Mouse (Mus musculus) spleen, postnatal 4 days (tissue): ENCODE measurements around the gene Insl3.
"Not testable (repeated sequence)": the region's sequence is repeated elsewhere in the genome, so short reads cannot be mapped to it uniquely, and the experiment has no call there.

ENCODE experiments used
- DNase-seq, 2 experiments: peaks; one replicate each; pipeline ENCODE4 v3.0.0; 2022; ENCODE audit warnings: low spot score in 2 of 2

The Insl3 gene

DNA sequence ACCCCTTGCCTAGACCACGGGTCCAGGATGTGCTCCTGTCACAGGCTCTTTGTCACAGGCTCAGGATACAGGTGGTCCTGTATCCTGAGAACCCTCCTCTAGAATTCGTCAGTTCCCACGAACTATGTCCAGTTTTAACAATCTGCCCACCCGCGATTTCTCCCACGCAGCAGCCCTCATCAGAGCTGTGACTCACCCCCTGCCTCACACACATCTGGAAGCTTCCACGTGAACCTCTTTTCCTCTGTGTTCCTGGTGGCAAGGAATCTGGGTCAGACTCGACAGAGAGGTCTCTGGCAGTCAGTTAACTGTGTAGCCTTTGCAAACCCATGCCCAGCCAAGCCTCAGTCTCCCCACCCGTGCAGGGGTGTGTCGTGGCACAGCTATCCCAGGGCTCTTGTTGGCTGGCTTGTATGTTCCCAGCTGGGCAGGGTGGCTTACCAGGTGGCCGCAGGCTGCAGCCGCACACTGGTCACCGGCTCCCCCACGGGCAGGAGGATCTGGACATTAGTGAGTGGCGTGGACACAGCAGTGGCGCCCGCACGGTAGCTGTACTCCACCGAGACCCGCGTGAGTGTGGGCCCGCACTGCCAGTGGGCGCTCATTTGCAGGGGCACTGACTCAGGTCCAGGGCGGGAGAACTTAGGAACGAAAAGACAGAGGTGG lies 20.3 kb downstream of the Insl3 start:
- DNase-seq = no peak

DNA sequence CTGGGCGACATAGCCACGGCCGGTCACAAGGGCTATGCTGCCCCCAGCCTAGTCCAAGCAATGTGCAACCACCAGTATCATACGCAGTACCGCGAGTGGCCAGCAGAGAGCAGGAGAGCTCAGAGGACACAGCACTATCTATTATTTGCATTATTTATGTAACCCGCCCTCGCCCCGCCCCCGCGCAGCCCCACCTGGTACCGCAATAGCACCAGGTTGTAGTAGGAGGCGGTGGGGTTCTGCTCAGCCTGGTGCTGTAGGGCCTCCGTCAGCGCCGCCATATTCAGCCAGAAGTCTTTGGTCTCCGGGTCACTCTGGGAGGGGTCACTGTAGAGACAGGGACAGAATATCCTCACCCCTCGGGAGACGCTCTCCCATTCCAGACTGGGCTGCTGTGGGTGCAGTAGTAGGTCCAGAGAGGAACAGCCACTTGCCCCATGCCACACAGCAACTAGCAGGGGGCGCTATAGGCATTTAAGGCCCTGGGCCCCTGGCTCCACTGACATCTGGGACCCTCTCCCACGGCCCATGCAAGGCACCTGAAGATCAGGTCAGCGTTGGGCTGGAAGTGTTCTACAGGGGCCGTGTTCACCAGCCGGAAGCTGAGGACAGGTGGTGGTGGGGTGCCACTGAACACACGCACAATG lies 20.9 kb downstream of the Insl3 start:
- peak; percentile 85 to 95 for DNase-seq

DNA sequence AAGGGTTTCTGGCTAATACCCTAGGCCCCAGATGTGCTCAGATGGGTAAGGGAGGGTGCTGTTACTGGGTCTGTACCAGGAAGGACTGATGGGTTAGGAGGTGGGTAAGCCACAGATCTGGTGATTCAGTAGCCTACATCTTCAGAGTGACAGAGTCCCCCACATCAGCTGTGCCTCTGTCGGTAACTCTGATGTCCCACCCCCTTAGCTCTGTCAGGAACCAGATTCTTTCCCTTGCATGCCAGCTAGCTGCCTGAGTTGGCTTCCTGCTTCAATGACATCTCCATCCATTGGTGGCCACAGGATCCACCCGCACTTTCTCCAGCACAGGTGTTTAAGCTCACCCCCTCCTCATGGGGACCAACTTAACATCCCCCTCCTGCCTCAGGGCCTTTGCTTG lies 22.6 kb downstream of the Insl3 start:
- peak in 1 of 2 experiments; percentile 58 for DNase-seq

DNA sequence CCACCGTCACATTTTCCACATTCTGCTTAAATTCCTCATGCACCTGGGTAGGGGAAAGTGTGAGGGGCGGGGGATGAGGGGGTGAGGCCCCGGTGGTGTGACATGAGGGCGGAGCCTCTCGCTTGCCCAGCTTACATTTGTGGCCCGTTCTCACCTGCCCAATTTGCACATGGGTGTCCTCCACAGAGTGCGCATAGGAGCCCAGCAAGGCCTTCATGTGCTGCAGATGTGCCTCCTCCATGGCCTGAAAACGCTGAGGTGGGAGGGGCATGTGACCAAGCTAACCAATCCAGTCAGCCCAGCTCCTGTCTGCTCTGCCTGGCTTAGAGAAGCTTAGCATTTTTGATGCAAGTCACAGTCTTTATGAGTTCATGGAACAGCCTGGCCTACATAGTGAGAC lies 26.5 kb downstream of the Insl3 start:
- no peak for DNase-seq

DNA sequence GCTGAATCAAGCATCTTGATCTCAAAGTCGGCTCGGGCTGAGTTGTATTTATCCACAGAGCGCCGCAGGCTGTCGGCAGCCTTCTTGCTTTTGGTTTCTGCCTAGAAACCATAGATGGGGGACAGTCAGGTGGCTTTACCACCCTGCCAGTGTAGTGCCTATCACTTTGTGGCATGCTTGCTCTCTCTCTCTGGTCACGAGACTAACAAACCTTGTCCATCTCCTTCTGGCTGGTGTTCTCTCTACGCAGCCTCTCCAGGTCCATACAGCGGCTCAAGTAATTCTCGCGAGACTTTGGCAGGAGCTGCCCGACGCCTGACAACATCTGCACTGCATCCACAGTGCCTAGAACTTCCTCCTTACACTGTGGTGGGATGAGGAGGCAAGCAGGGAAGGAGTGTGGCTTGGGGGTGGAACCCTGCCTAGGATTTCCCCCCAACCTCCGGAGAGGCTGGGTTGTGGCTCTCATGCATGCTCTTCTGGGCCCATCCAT lies 27.6 kb downstream of the Insl3 start:
- peak in 1 of 2 experiments; percentile 51 for DNase-seq

DNA sequence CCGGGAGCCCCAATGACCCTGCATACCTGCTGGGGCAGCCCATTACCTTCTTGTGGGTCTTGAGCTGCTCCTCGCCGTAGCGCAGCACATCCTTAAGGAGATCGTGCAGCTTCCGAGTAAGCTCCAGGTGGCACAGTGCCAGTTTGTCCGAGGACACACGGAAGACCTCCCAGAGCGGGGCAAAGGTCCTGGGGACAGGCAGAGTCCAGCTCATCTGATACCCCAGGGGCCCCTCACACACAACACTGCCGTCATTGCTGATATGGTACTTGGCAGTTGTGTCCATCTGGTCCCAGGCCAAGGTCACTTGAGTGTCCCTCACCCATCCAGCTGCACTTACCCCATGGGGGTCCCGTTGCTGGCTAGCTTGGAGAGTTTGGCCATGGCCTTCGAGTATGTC lies 28.1 kb downstream of the Insl3 start:
- peak in 1 of 2 experiments; percentile 60 for DNase-seq

DNA sequence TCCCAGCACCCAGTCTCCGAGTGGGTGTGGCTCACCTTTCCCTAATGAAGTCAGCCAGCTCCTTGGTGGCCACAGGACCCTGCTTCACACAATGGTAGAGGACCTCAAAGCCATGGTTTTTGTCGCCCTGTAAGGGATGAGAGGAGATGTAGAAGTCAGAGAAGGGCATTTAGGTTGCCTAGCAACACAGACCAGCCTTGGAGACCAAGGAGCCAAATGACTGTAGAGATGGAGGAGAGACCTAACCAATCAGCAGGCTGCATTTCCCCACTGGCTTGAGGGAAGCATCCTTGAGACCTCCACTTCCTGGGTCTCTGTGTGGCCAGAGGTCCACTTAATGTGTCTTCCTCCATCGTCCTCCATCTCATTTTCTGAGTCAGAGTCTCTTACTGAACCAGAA lies 29.2 kb downstream of the Insl3 start:
- no peak for DNase-seq

DNA sequence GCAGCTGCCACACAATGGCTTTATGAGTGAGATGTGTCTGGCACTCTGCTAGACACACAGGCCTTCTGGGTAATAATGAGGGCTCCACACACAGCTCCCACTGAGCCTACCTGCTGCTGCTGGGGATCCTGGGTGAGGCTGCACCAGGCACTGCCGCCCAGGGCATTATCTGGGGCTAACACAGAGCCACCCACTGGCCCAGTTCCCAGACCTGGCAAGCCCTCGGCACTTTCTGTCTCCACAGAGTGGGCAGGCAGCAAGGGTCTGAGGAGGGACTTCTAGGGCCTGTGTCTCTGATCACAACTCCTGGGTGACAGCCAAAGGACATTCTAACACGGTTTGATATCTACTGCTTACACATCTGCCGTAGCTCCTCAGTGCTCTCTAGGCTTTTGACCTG lies 30.2 kb downstream of the Insl3 start:
- peak; percentile 84 to 87 for DNase-seq

DNA sequence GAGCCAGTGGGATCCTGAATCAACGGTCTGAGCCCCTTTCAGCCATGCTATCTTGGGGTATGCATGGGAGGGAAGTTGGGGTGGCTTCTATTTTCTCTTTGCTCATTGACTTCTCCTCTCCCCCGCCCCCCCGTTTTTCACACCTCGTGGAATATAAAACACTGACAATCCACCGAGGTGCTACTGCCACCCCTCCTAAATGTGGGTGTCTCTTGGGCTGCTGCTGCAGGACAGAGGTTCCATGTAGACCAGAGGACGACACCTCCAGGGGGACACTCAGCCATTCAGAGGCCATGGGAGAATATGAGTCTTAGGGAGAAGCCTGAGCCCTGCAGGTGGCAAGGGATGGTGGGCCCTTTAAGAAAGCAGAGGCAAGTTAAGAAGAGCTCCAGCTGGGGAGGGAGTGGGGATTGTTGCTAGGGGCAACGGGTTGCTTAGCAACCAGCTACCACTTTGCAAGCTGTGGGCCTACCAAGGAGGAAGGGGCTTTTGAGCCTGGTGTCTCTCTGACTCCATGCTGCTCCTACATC lies 31.0 kb downstream of the Insl3 start:
- DNase-seq = no peak

DNA sequence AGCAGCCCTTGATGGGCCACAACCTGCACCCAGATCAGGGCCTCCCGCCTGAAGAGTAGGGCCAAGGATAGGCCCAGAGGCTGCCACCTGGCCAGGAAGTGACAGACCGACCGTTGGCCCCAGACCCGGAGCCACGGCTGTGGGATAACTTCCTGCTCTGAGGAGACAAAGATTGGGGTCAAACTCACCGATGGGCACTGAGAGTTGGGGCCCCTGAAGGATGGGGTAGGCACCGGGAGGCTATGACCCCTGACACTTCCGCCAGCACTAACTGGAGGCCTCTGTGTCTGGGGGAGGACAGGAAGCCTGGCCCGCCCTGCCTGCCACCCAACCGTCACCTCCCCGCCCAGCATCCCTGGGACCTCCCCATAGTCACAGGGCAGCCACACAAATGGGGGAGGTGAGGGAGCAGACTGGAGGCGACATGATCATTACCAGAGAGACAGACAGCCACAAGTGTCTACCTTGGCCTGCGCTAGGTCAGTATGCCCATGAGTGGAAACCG lies 34.1 kb downstream of the Insl3 start:
- DNase-seq = peak; percentile 86 to 91

DNA sequence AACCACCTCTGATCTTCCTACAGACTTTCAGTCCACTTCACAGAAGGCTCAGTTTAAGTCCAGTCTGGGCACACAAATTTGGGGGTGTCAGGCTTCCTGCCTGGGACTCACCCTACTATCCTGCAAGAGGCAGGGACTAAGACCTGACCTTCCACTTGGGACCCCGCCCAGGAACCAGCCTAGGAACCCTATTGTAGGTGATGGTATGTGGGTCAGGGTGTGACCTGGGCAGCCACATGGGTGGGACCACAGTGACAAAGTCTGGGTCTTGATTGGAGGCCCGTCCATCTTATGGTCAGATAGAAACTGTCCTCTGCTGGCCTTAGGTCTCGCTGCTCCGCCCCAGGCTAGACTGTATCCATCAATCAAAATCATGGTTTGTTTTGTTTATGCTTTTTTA lies 35.4 kb downstream of the Insl3 start:
- DNase-seq = peak in 1 of 2 experiments; percentile 66

DNA sequence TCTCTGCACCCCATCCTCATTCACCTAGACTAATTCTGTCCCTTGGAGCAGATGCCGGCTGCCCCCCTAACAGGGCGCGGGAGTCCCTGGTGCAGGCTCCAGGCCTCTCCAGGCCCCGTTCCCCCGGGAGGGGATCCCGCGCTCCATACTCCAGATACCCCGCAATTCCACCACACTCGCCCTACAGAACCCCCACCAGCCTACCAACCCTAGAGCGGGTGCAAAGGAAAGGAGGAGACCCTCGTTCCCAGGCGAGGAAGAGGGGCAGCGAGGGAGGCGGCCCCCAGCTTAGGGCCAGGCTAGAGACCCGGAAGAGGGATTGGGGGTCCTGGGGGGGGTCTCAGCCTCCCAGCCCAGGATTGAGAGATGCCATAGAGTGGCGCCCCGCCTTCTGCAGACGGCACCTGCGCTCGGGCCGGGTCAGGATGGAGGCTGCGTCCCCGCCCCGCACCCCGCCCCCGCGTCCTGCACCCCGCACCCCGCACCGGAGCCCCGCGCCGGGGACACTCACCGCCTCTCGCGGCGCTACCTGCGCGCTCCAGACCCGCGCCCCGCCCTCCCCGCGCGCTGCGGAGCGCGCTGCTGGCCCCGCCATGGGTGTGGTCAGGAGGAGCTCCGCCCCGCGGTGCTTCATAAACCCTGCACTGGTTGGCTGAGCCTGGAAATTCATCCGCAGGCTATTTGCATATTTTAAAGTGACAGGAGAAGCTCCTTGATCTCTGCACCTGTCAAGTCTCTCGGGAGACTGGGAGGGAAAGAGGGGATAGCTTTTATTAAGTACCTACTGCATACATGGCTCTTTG lies 36.3 kb downstream of the Insl3 start, which contains the start of gene Fcho1:
TSS of gene Fcho1 (minus strand) at position 595 of the 803 bp plus-strand sequence.
- DNase-seq = peak; percentile 91 to 95

DNA sequence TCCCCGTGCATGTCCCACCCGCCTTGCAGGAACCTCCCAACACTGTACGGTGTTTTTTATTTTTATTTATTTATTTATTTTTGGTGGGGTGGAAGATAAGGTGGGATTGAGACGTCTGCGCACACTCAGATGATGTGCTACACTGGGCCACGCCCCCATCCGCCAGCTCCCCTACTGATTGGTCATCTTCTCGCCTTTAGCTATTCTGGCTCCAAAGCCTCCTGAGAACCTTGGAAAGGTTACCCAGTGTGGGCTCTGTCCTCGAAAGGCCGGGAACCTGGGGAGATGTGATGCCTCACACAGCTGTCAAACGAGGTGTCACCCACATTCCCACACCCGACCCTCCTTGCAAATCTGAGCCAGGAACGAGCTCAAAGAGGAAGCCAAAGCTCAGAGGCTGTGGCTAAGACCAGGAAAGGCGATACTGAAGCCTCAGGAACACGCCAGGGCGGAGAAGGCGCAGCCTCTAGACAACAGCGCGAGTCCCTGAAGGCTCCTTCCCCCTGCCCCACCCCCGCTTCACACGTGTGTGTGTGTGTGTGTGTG lies 39.3 kb downstream of the Insl3 start:
- DNase-seq = peak in 1 of 2 experiments; percentile 69

DNA sequence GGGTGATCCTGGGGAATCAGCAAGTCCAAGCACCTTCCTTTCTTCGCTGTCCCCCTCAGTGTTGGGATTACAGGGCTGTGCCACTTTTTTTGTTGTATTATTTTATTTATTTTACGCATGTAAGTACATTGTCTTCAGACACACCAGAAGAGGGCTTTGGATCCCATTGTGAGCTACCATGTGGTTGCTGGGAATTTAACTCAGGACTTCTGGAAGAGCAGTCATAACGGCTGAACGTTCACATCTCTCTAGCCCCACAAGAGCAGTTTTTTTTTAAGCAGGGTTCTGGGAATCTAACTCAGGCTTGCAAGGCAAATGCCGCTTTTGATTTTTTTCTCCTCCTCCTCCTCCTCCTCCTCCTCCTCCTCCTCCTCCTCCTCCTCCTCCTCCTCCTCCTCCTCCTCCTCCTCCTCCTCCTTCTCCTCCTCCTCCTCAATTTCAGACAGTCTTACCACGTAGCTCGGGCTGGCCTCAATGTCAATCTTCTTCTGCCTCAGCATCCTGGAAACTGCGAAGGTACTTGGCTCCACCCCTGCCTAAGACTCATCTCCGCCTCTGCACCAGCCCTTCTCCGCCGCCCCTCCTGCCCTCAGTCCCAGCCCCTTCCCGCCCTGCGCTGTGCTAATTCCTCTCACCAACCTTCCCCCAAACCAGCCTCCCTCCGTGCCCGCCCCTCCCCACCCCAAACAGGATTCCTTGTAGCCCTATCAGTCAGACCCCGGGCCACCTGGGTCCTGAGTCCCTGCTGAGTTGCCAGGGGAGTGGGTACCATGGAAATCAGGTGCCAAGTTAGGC lies 40.0 kb downstream of the Insl3 start:
- peak in 1 of 2 experiments; percentile 62 for DNase-seq

DNA sequence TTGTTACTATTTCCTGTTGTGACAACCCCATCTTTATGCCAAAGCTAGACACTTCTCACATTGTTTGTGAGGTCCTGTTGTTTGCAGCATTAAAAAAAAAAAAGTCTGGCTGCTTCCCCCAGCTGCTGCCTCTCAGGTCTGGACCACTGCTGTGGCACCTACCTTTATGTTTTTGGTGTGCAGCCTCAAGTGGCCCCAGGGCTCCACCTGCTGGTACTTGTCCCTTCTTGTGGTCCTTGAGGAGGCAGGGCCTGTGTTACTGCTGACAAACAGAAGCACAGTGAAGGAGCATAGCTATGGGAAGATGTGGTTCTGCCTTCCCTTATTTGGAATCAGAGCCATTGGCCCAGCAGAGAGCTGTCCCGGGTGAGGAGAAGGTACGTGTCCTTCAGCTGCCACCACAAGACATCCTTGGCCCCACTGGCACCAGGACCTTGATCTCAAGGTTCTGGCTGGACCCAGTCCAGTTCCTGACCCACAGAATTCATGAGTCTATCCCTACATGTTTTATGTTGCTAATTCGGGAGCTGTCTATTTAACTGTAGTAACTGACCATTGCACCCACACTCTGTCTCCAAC lies 42.7 kb downstream of the Insl3 start:
- DNase-seq = peak; percentile 76 to 88

DNA sequence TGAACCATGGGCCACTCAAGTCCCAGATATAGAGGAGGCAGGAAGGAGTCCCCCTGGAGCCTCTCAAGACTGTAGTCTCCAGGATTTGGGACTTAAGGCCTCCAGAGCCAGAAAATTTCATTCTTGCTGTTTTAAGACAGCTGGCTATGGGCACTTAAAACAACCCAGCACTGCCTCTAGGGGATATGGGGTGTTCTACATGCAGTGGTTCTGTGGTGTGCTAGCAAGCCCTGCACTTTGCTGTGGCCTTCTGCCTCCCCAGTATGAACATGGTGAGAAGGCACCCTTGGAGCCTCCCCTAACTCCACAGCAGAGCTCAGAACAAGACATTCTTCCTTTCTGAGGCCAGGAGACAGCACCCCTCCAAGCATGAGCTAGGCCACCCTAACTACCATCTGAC lies 49.3 kb downstream of the Insl3 start:
- DNase-seq = not testable (repeated sequence)
